Mouse (Mus musculus): Measurements from ENCODE around the gene Mok.

GRCm38 (mm10) chr12:110808430-110808829 lies 32.3 kb downstream of the Mok start:
- TF ChIP-seq GATA1 (IDR thresholded peaks at IDR 0.05; ENCODE audit: low read length) (no peak), TAL1 (IDR thresholded peaks at IDR 0.05; ENCODE audit: low read length) (no peak)

Measured in erythroblast, embryonic 14.5 days (primary cell).